Mouse (Mus musculus) leukemia stem cell, adult 10-12 weeks (primary cell): ENCODE data around the gene Letmd1. TPM values are rescaled to one million over a fixed set of nuclear protein-coding genes. Genes with fewer than 3 reads are reported as not detected.

Experiments used
- polyA plus RNA-seq: library from polyadenylated mRNA; stranded (reverse); fragments of >175 nt; gene quantifications from 2 replicates; pipeline ENCODE4 v1.2.3, GENCODE M21; 2012; ENCODE audit warnings: low replicate concordance

Gene Letmd1
- polyA plus RNA-seq: 6.8 and 36.4 TPM in 2 replicates

DNA sequence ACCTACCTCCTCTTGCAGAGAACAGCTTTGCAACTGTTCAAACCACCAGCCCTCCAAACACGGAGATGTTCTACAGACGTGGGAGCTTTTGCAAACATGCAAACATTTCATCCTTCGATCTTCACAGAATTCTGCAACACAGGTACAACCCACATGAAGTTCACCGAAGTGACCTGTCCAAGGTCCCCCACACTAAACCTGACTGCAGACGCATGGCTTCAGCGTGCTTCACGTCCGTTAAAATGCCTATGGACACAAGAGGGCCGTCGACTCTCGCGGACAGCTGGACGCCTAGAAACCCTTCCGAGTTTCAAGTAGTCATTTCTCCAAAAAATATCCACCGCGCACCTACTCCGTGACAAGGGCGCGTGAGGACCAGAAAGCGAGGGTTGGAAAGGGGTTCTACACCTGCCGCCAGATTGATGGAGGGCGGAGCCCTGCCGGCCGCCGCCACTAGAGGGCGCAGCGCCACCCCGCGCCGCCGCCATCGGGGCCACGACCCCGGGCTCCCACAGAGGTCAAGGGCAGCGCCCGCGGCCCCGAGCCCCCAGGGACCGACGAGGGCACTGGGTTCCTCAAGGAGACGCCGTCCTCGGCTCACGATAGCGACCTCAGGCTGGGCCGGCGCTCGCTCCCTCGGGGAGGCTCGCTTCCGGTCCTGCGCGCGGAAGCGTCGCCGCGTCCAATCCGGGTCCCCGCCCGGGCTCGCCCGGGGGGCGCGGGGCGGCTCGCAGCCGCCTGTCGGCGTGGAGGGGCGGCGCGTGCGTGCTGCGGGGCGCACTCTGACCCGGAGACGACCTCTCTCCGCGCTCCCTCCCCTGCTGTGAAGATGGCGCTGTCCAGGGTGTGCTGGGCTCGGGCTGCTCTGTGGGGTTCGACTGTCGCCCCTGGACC is at the start of gene Letmd1:
Gene Letmd1, plus strand, starts transcription at position 729 of the 894 bp plus-strand sequence.

DNA sequence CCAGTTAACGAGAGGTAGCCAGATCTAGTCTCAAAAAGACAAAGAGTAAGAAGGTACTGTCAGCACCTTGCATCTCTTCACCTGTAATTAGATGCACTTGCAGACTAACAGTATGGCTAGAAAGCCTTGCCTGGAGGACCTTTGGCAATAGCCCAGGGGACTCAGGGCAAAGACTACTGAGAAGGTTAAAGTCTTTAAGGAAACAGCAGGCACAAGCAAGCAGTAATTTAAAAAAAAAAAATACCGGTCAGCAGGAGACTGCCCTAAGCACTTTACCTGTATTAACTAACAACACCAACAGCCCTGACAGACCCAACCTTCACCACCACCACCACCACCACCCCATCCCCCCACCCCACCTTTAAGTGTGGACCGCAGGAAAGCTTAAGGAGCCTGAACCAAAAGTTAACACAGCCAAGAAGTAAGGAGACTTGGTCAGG is 47.0 kb upstream of the Letmd1 start, which contains the start of gene Gm5475:
Gene Gm5475, plus strand, starts transcription at position 390 of the 440 bp plus-strand sequence.

DNA sequence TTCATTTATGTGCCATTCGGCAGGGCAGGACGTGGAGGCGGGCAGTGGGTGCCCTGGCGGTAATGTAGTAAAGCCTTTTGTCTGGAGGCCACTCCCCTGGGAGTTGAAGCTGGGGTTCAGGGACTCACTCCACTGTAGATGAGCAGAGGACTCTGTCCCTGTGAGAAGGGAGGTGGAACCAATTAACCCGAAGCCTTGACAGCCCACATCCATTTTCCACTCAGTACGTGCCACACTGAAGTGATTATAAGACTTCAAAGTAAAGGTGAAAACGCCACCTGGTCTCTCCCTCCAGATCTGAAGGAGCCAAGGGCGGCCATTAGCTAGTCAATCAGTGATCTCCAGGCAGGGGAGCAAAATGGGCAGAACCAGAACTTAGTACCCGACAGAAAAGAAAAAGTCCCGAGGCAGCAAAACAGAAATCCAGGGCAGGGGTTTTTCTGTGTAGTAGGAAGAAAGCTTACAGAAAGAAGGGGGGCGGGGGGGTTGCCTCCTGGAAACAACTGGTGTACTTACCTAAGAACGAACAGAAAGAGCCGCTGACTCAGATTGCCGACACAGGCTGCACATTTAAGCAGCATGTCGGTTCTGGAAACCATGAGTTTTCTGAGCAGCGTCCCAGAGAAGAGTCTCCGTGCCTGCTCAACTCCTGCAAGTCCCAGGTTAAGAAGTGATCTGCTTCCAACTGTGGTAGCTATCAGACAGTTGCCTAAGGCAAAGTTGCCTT is 44.3 kb upstream of the Letmd1 start, which contains the start of gene Slc11a2:
Gene Slc11a2, minus strand, starts transcription at position 677 of the 727 bp plus-strand sequence.

DNA sequence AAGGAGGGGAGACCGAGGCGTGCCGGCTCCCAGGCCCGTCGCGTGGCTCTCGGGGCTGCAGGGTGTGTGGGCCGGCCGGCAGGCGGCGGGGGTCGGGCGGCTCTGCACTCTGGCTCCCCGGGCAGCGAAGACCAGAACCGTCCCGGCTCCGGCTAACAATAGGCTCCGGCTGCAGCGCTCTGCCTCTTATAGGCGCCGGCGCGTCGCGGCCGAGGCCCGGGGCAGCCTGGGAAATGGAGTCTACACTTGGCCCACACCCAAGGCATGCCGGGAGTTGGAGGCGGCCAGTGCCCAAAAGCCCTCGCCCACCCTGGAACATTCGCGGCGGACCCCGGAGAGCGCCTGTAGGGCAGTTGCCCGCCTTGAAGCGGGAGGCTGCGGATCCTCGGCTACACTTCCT is 26.3 kb downstream of the Letmd1 start, which contains the start of gene Csrnp2:
Gene Csrnp2, minus strand, starts transcription at position 387 of the 400 bp plus-strand sequence.

Other genes starting within 250 kb of the Letmd1 start
- 27.8 and 31.3 TPM in 2 replicates for gene Atf1, start 241.2 kb upstream of the Letmd1 start, polyA plus RNA-seq
- not detected in 2 replicates for gene Tmprss12, start 188.2 kb upstream of the Letmd1 start, polyA plus RNA-seq
- gene Mettl7a1, start 164.9 kb upstream of the Letmd1 start, polyA plus RNA-seq: 23.8 and 40.8 TPM in 2 replicates
- gene Mettl7a3, start 134.1 kb upstream of the Letmd1 start, polyA plus RNA-seq: not detected in 2 replicates
- gene Methig1, start 115.9 kb upstream of the Letmd1 start, polyA plus RNA-seq: not detected in 2 replicates
- gene Mettl7a2, start 115.8 kb upstream of the Letmd1 start, polyA plus RNA-seq: not detected in 2 replicates
- not detected in 2 replicates for gene Higd1c, start 104.5 kb upstream of the Letmd1 start, polyA plus RNA-seq
- gene Gm5475, start 46.9 kb upstream of the Letmd1 start, polyA plus RNA-seq: 0.36 TPM in 1 of 2 replicates, not detected in the other
- 8.6 and 10.9 TPM in 2 replicates for gene Slc11a2, start 44.0 kb upstream of the Letmd1 start, polyA plus RNA-seq
- gene Csrnp2, start 26.5 kb downstream of the Letmd1 start, polyA plus RNA-seq: 1.6 and 1.7 TPM in 2 replicates
- gene Tfcp2, start 83.0 kb downstream of the Letmd1 start, polyA plus RNA-seq: 2.4 and 3.4 TPM in 2 replicates
- 20.5 and 35.0 TPM in 2 replicates for gene Pou6f1, start 131.0 kb downstream of the Letmd1 start, polyA plus RNA-seq
- 33.9 and 56.9 TPM in 2 replicates for gene Dazap2, start 146.3 kb downstream of the Letmd1 start, polyA plus RNA-seq
- 24.7 and 54.4 TPM in 2 replicates for gene Smagp, start 167.9 kb downstream of the Letmd1 start, polyA plus RNA-seq
- gene Bin2, start 200.5 kb downstream of the Letmd1 start, polyA plus RNA-seq: 86.9 and 195 TPM in 2 replicates
- gene Cela1, start 218.9 kb downstream of the Letmd1 start, polyA plus RNA-seq: 4.6 and 12.9 TPM in 2 replicates